Mouse (Mus musculus): Measurements from ENCODE around the gene Zfp787.

DNA sequence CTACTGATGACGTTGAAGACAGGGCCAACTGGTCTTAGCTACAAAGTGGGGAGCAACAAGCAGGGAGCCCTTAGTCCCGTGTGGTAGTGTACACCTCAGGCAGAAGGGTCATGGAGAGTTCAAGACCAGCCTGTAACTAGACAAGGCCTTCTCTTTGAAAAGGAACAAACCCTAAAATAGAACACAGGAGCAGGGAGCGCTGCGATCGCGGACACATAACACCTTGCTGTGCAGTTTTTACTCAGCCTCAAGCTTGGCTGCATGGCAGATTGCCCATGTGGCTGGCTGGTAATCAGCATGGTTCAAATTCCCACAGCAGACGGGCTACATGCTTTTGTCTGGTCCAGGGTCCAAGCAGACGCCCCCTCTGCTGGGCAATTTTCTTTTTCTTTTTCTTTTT, 28.7 kb upstream of the Zfp787 start:
- TF ChIP-seq CTCF (IDR thresholded peaks at IDR 0.05; ENCODE audit: low read depth) (no peak), EP300 (optimal IDR thresholded peaks at IDR 0.05) (no peak)

All from stomach, postnatal 0 days (tissue).